Mouse (Mus musculus) heart, postnatal 10 days (tissue): ENCODE measurements around the gene Fam174b. TPM values are rescaled to one million over a fixed set of nuclear protein-coding genes. Genes with fewer than 3 reads are reported as not detected.

Experiments
- DNase-seq, 2 experiments: peaks; one replicate each; pipeline ENCODE4 v3.0.0; 2021
- intact Hi-C: fragments of 180-260 bp; cut with DNase I; formaldehyde crosslinking; loops from one replicate; pipeline ENCODE4 v1.15.1; 2025
- total RNA-seq, 2 experiments: library from RNA; stranded (reverse); gene quantifications; 2 replicates each; pipeline ENCODE4 v1.2.3; 2021

The Fam174b gene
- 100 to 1,000 TPM; 123 to 153 TPM for total RNA-seq

GRCm38 (mm10) chr7:73740111-73741035, at the start of gene Fam174b:
TSS of gene Fam174b (plus strand) at chr7:73740302.
- intact Hi-C loops = loop anchor here (10.0 kb wide), 1 partner anchor 216 kb away; no protein-coding TSS in a partner anchor
- peak; percentile 76 to 81 for DNase-seq

GRCm38 (mm10) chr7:73697092-73697491, 43.0 kb upstream of the Fam174b start:
- no peak for DNase-seq
- intact Hi-C loops = no loop called here

GRCm38 (mm10) chr7:73704305-73704704, 35.8 kb upstream of the Fam174b start:
- intact Hi-C loops = no loop called here
- DNase-seq = no peak

GRCm38 (mm10) chr7:73713506-73713905, 26.6 kb upstream of the Fam174b start:
- no peak for DNase-seq
- intact Hi-C loops = no loop called here

- intact Hi-C loops = loop anchor here (5.0 kb wide), 1 partner anchor 59 kb away; no protein-coding TSS in a partner anchor
- DNase-seq = peak; percentile 75 to 76
These were observed 24.0 kb upstream of the Fam174b start for GRCm38 (mm10) chr7:73715928-73716749.

GRCm38 (mm10) chr7:73716841-73717240, 23.3 kb upstream of the Fam174b start:
- DNase-seq = no peak
- intact Hi-C loops = loop anchor here (5.0 kb wide), 1 partner anchor 60 kb away; no protein-coding TSS in a partner anchor

GRCm38 (mm10) chr7:73718031-73718430, 22.1 kb upstream of the Fam174b start:
- intact Hi-C loops = loop anchor here (5.0 kb wide), 1 partner anchor 61 kb away; no protein-coding TSS in a partner anchor

GRCm38 (mm10) chr7:73718497-73719007, 21.6 kb upstream of the Fam174b start:
- DNase-seq = peak in 1 of 2 experiments; percentile 21
- intact Hi-C loops = loop anchor here (5.0 kb wide), 1 partner anchor 61 kb away; no protein-coding TSS in a partner anchor

More at GRCm38 (mm10) chr7:73718031-73718430, 22.1 kb upstream of the Fam174b start:
- DNase-seq = peak; percentile 38 to 39

- DNase-seq = peak in 1 of 2 experiments; percentile 39
- intact Hi-C loops = no loop called here
These were observed 19.1 kb upstream of the Fam174b start for GRCm38 (mm10) chr7:73721046-73721445.

GRCm38 (mm10) chr7:73721764-73722163, 18.3 kb upstream of the Fam174b start:
- intact Hi-C loops = no loop called here
- DNase-seq = no peak

GRCm38 (mm10) chr7:73729913-73730312, 10.2 kb upstream of the Fam174b start:
- no peak for DNase-seq
- intact Hi-C loops = no loop called here

- intact Hi-C loops = no loop called here
- peak in 1 of 2 experiments; percentile 39 for DNase-seq
These were observed 9.6 kb upstream of the Fam174b start for GRCm38 (mm10) chr7:73730430-73731022.

- intact Hi-C loops = no loop called here
- DNase-seq = no peak
These were observed 4.1 kb upstream of the Fam174b start for GRCm38 (mm10) chr7:73736046-73736445.

GRCm38 (mm10) chr7:73741392-73741791, 1.3 kb downstream of the Fam174b start:
- intact Hi-C loops = loop anchor here (10.0 kb wide), 1 partner anchor 217 kb away; no protein-coding TSS in a partner anchor
- peak in 1 of 2 experiments; percentile 48 for DNase-seq

- peak; percentile 46 to 50 for DNase-seq
- intact Hi-C loops = loop anchor here (10.0 kb wide), 1 partner anchor 217 kb away; no protein-coding TSS in a partner anchor
These were observed 1.7 kb downstream of the Fam174b start for GRCm38 (mm10) chr7:73741841-73742240.

GRCm38 (mm10) chr7:73743144-73743543, 3.0 kb downstream of the Fam174b start:
- intact Hi-C loops = loop anchor here (10.0 kb wide), 1 partner anchor 218 kb away; no protein-coding TSS in a partner anchor
- peak; percentile 63 to 73 for DNase-seq

- DNase-seq = no peak
- intact Hi-C loops = loop anchor here (10.0 kb wide), 1 partner anchor 219 kb away; no protein-coding TSS in a partner anchor
These were observed 3.8 kb downstream of the Fam174b start for GRCm38 (mm10) chr7:73743831-73744370.

GRCm38 (mm10) chr7:73745903-73746302, 5.8 kb downstream of the Fam174b start:
- intact Hi-C loops = loop anchor here (10.0 kb wide), 1 partner anchor 221 kb away; no protein-coding TSS in a partner anchor
- DNase-seq = peak; percentile 51 to 65

GRCm38 (mm10) chr7:73746836-73747235, 6.7 kb downstream of the Fam174b start:
- no peak for DNase-seq
- intact Hi-C loops = loop anchor here (10.0 kb wide), 1 partner anchor 222 kb away; no protein-coding TSS in a partner anchor
